Mouse (Mus musculus): ENCODE measurements around the gene Gm49416.

DNA sequence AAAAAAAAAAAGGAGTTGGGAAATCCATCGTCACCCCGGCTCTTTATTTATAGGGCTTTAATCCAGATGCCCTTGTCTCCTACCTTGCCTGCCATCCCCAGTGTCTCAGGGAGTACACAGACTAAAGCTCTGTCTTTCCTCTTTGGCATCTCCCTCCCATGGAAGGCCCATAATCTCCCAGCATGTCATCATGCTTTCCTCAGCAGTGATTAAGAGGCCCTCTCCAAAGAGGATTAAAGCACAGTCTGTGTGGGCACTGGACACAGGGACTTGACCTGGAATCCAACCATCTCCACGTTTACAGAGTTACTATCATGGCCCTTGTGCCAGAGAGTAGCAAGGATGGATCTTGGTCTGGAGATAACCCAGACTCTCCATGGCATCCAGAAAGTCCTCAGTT, 5.1 kb upstream of the Gm49416 start, which contains the start of the genes Lbhd1 and Gm49403:
- TF ChIP-seq CTCF (IDR thresholded peaks at IDR 0.05) (no peak), POLR2A (IDR thresholded peaks at IDR 0.05; ENCODE audit: insufficient read depth, low read depth, low read length) (no peak)
